In the genomic region with DNA sequence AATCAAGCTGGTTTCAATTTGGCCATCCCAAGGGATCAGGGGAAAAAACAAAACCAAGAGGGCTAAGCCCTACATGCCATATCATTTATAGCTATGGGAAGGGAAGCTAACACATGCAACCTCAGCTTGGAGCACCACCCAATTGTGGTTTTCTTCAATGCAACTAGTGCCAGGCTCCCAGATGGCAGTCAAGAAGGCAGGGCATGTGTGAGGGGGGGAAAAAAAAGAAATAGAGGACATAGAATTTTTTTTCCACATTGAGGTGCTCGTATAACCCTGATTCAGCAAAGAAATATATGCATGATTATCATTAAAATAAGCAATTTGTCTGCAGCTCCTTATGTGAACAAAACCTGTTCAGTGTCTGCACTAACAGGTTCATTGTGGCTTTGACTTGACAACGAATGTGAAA, we compare ENCODE assay signal across 16 mouse cellular contexts.
DNase-seq lines count a peak whose midpoint lies in the region; ATAC-seq lines count a peak whose summit lies in the region.
"Had no signal": no experiment of that assay in that cellular context is flagged by ENCODE, and none has a peak within 500 bp of the region (broad histone marks: within the 10 kb centered on the region; RNA-seq: fewer than 3 reads in every experiment).

No protein-coding gene starts in this region.

- no peaks in the 10 kb centered on the region for H3K27me3 ChIP-seq in heart, embryonic 12.5 days (replicated peaks)
- H3K27me3 ChIP-seq in hindbrain, embryonic 12.5 days: no peaks in the 10 kb centered on the region
- H3K27me3 ChIP-seq: embryonic facial prominence, embryonic 13.5 days had no signal

- no peak for DNase-seq in heart, adult 18-20 months
- peak; percentile 76 for DNase-seq in 3T3-L1 (ENCODE audit: low read depth, low spot score)
- peak; percentile 31 for DNase-seq in brain, adult 2 months (ENCODE audit: low read depth, low spot score)
- DNase-seq in spleen, adult 18-20 months: no peak
- no peak for DNase-seq in thymus, postnatal 4 days
- no peak for DNase-seq in urinary bladder, postnatal 36 days (ENCODE audit: low spot score in 2 of 2)
- DNase-seq: gastrocnemius, postnatal 14 days; heart, postnatal 14 days; kidney, adult 9 months; liver; lung, postnatal 36 days; right cerebral cortex, postnatal 14 days; thymus, postnatal 36 days had no signal

- 81% methylated on average over 2 of the region's 2 CpGs for WGBS in heart, embryonic 12.5 days
- WGBS in hindbrain, embryonic 12.5 days: 52% methylated on average over 2 of the region's 2 CpGs

- H3K4me3 ChIP-seq in heart, embryonic 12.5 days: no peak overlapping the region
- H3K4me3 ChIP-seq in hindbrain, embryonic 12.5 days: no peak overlapping the region
- H3K4me3 ChIP-seq: embryonic facial prominence, embryonic 13.5 days had no signal

- H3K27ac ChIP-seq in heart, embryonic 12.5 days (ENCODE audit: poor library complexity, severe bottlenecking): peak overlapping the region; percentile 36
- 0 out of 2 replicates have a peak overlapping the region, but pooled peaks have one; percentile 76 for H3K27ac ChIP-seq in hindbrain, embryonic 12.5 days
- H3K27ac ChIP-seq: embryonic facial prominence, embryonic 13.5 days had no signal

- no peak for ATAC-seq in heart, embryonic 12.5 days (ENCODE audit: insufficient number of reproducible peaks, low FRiP score)
- ATAC-seq in hindbrain, embryonic 12.5 days (ENCODE audit: low FRiP score): peak; percentile 72

- no peaks in the 10 kb centered on the region for H3K9me3 ChIP-seq in heart, embryonic 12.5 days (replicated peaks)
- no peaks in the 10 kb centered on the region for H3K9me3 ChIP-seq in hindbrain, embryonic 12.5 days (replicated peaks)
- H3K9me3 ChIP-seq: embryonic facial prominence, embryonic 13.5 days had no signal

- no peaks in the 10 kb centered on the region for H3K36me3 ChIP-seq in heart, embryonic 12.5 days
- H3K36me3 ChIP-seq in hindbrain, embryonic 12.5 days: no peaks in the 10 kb centered on the region
- H3K36me3 ChIP-seq: embryonic facial prominence, embryonic 13.5 days had no signal

- no peak overlapping the region for H3K4me2 ChIP-seq in heart, embryonic 12.5 days
- H3K4me2 ChIP-seq in hindbrain, embryonic 12.5 days (replicated peaks): no peak overlapping the region
- H3K4me2 ChIP-seq: embryonic facial prominence, embryonic 13.5 days had no signal

- 0 out of 2 replicates have a peak, but pooled peaks cover 3% of the 10 kb centered on the region for H3K4me1 ChIP-seq in heart, embryonic 12.5 days (replicated peaks)
- H3K4me1 ChIP-seq in hindbrain, embryonic 12.5 days: peaks cover 10% of the 10 kb centered on the region; the same call in 1 of the 2 replicates

- no peak overlapping the region for H3K9ac ChIP-seq in heart, embryonic 12.5 days
- no peak overlapping the region for H3K9ac ChIP-seq in hindbrain, embryonic 12.5 days
- H3K9ac ChIP-seq: embryonic facial prominence, embryonic 13.5 days had no signal

Comparison
In these comparisons a context has a peak if more than half of its experiments do, and no peak if none do; other contexts are left out.
1. DNase-seq: peak in 3T3-L1 (single experiment) and brain, adult 2 months (single experiment); none in heart, adult 18-20 months (0 of 2), spleen, adult 18-20 months (0 of 2), thymus, postnatal 4 days (single experiment) and urinary bladder, postnatal 36 days (0 of 2).